Mouse (Mus musculus): Measurements from ENCODE around the gene BC048562.

- no peak for TF ChIP-seq CTCF (IDR thresholded peaks at IDR 0.05)
- TF ChIP-seq POLR2A (IDR thresholded peaks at IDR 0.05; ENCODE audit: insufficient read depth, low read depth, low read length): no peak
- no peak for TF ChIP-seq EP300 (IDR thresholded peaks at IDR 0.05; ENCODE audit: insufficient read depth, low read depth, low read length)
Measured at GRCm38 (mm10) chr9:108484021-108484420, 47.7 kb downstream of the BC048562 start.
